Mouse (Mus musculus) MEL (cell line): ENCODE data around the gene Kncn. TPM values are rescaled to one million over a fixed set of nuclear protein-coding genes. Genes with fewer than 3 reads are reported as not detected.

ENCODE experiments used
- DNase-seq: peaks from one replicate; pipeline ENCODE4 v3.0.0; 2011; ENCODE audit warnings: low read depth, low spot score
- H3K27ac ChIP-seq: 2 replicates; pipeline ENCODE4 v1.5.1; 2012; ENCODE audit warnings: low read depth, mild to moderate bottlenecking, control low read depth, low read length, moderate library complexity; ENCODE audit not compliant: control insufficient read depth
- H3K27me3 ChIP-seq, 2 experiments: fragments of 150-350 bp in 1 of 2; sonication (generic) in 1 of 2; 2 replicates each; pipeline ENCODE4 v1.6.1; 2012; ENCODE audit warnings: low read length in 2 of 2, mild to moderate bottlenecking in 2 of 2, improper control_type of control experiment in 1 of 2, moderate library complexity in 1 of 2; ENCODE audit not compliant: insufficient read depth in 2 of 2, control insufficient read depth in 1 of 2
- H3K36me3 ChIP-seq, 2 experiments: 2 replicates each; pipeline ENCODE4 v1.6.1; 2012 to 2014; ENCODE audit warnings: low read length in 2 of 2, improper control_type of control experiment in 1 of 2, inconsistent platforms in 1 of 2, mild to moderate bottlenecking in 1 of 2; ENCODE audit not compliant: insufficient read depth in 2 of 2, control insufficient read depth in 1 of 2
- H3K4me1 ChIP-seq, 2 experiments: fragments of 150-350 bp in 1 of 2; sonication (generic) in 1 of 2; 2 replicates each; pipeline ENCODE4 v1.6.1; 2012; ENCODE audit warnings: low read length in 2 of 2, improper control_type of control experiment in 1 of 2, mild to moderate bottlenecking in 1 of 2; ENCODE audit not compliant: insufficient read depth in 2 of 2, control insufficient read depth in 1 of 2
- H3K4me3 ChIP-seq, 2 experiments: fragments of 150-350 bp in 1 of 2; sonication (generic) in 1 of 2; 2 replicates each; pipeline ENCODE4 v1.5.1; 2012; ENCODE audit warnings: low read depth in 2 of 2, low read length in 2 of 2, mild to moderate bottlenecking in 2 of 2, moderate library complexity in 2 of 2, control low read depth in 1 of 2, improper control_type of control experiment in 1 of 2; ENCODE audit not compliant: control insufficient read depth in 1 of 2, insufficient read depth in 1 of 2
- H3K79me2 ChIP-seq: 2 replicates; pipeline ENCODE4 v1.6.1; 2012; ENCODE audit warnings: mild to moderate bottlenecking, low read length, moderate library complexity; ENCODE audit not compliant: control insufficient read depth, poor library complexity, insufficient read depth
- H3K9ac ChIP-seq: 2 replicates; pipeline ENCODE4 v1.6.1; 2012; ENCODE audit warnings: low read depth, mild to moderate bottlenecking, control low read depth, low read length, moderate library complexity; ENCODE audit not compliant: control insufficient read depth, poor library complexity, severe bottlenecking
- H3K9me3 ChIP-seq: fragments of 150-350 bp; sonication (generic); replicated peaks from 2 replicates; pipeline ENCODE4 v1.6.1; 2012; ENCODE audit warnings: mild to moderate bottlenecking, low read length, improper control_type of control experiment, moderate library complexity; ENCODE audit not compliant: insufficient read depth
- CHD2 ChIP-seq: IDR thresholded peaks from 2 replicates; pipeline ENCODE4 v1.6.1; 2011; ENCODE audit warnings: low read length, improper control_type of control experiment
- ELF1 ChIP-seq: IDR thresholded peaks from 2 replicates; pipeline ENCODE4 v1.6.1; 2014; ENCODE audit warnings: low read depth, mild to moderate bottlenecking, inconsistent platforms, low read length, improper control_type of control experiment, moderate library complexity
- EP300 ChIP-seq, 2 experiments: IDR thresholded peaks; 2 replicates each; pipeline ENCODE4 v1.6.1; 2011; ENCODE audit warnings: improper control_type of control experiment in 2 of 2, low read length in 2 of 2, low read depth in 1 of 2, mild to moderate bottlenecking in 1 of 2
- GABPA ChIP-seq: IDR thresholded peaks from 2 replicates; pipeline ENCODE4 v1.6.1; 2012; ENCODE audit warnings: low read depth, mild to moderate bottlenecking, inconsistent platforms, low read length, improper control_type of control experiment, moderate library complexity
- HCFC1 ChIP-seq: IDR thresholded peaks from 2 replicates; pipeline ENCODE4 v1.6.1; 2012; ENCODE audit warnings: low read depth, mild to moderate bottlenecking, inconsistent platforms, low read length, improper control_type of control experiment, moderate library complexity
- JUND ChIP-seq: IDR thresholded peaks from 2 replicates; pipeline ENCODE4 v1.6.1; 2011; ENCODE audit warnings: low read depth, mild to moderate bottlenecking, improper control_type of control experiment, low read length
- MAFK ChIP-seq: IDR thresholded peaks from 2 replicates; pipeline ENCODE4 v1.6.1; 2011; ENCODE audit warnings: low read depth, mild to moderate bottlenecking, low read length, improper control_type of control experiment, borderline replicate concordance
- MAZ ChIP-seq: IDR thresholded peaks from 2 replicates; pipeline ENCODE4 v1.6.1; 2012; ENCODE audit warnings: low read depth, mild to moderate bottlenecking, inconsistent platforms, low read length, improper control_type of control experiment
- MEF2A ChIP-seq: IDR thresholded peaks from 2 replicates; pipeline ENCODE4 v1.6.1; 2014; ENCODE audit warnings: low read depth, mild to moderate bottlenecking, inconsistent platforms, low read length, improper control_type of control experiment; ENCODE audit not compliant: poor library complexity, insufficient replicate concordance, severe bottlenecking; ENCODE audit errors: extremely low read depth
- MXI1 ChIP-seq: IDR thresholded peaks from 2 replicates; pipeline ENCODE4 v1.6.1; 2011; ENCODE audit warnings: mild to moderate bottlenecking, low read depth, low read length, improper control_type of control experiment
- MYC ChIP-seq: IDR thresholded peaks from 2 replicates; pipeline ENCODE4 v1.6.1; 2011; ENCODE audit warnings: low read depth, mild to moderate bottlenecking, low read length, improper control_type of control experiment, moderate library complexity
- POLR2AphosphoS2 ChIP-seq: IDR thresholded peaks from 2 replicates; pipeline ENCODE4 v1.6.1; 2011; ENCODE audit warnings: low read length, improper control_type of control experiment
- RAD21 ChIP-seq: IDR thresholded peaks from 2 replicates; pipeline ENCODE4 v1.6.1; 2011; ENCODE audit warnings: mild to moderate bottlenecking, low read depth, low read length, improper control_type of control experiment
- RCOR1 ChIP-seq: IDR thresholded peaks from 2 replicates; pipeline ENCODE4 v1.6.1; 2012; ENCODE audit warnings: low read depth, mild to moderate bottlenecking, inconsistent platforms, low read length, improper control_type of control experiment
- TBP ChIP-seq: IDR thresholded peaks from 2 replicates; pipeline ENCODE4 v1.8.0; 2011; ENCODE audit warnings: low read depth, low read length, improper control_type of control experiment
- UBTF ChIP-seq: IDR thresholded peaks from 2 replicates; pipeline ENCODE4 v1.6.1; 2012; ENCODE audit warnings: low read depth, mild to moderate bottlenecking, inconsistent platforms, low read length, improper control_type of control experiment, moderate library complexity, borderline replicate concordance; ENCODE audit not compliant: insufficient read depth
- USF2 ChIP-seq, 2 experiments: IDR thresholded peaks; 2 replicates each; pipeline ENCODE4 v1.6.1; 2011 to 2012; ENCODE audit warnings: improper control_type of control experiment in 2 of 2, low read length in 2 of 2, borderline replicate concordance in 1 of 2, inconsistent platforms in 1 of 2, low read depth in 1 of 2, mild to moderate bottlenecking in 1 of 2; ENCODE audit not compliant: insufficient read depth in 1 of 2
- ZKSCAN1 ChIP-seq: IDR thresholded peaks from 2 replicates; pipeline ENCODE4 v1.6.1; 2012; ENCODE audit warnings: low read depth, mild to moderate bottlenecking, inconsistent platforms, low read length, improper control_type of control experiment, moderate library complexity
- ZMIZ1 ChIP-seq: IDR thresholded peaks from 2 replicates; pipeline ENCODE4 v1.6.1; 2012; ENCODE audit warnings: low read depth, mild to moderate bottlenecking, inconsistent platforms, low read length, improper control_type of control experiment, moderate library complexity
- ZNF384 ChIP-seq: IDR thresholded peaks from 2 replicates; pipeline ENCODE4 v1.6.1; 2012; ENCODE audit warnings: low read depth, mild to moderate bottlenecking, inconsistent platforms, low read length, improper control_type of control experiment
- polyA plus RNA-seq, 2 experiments: library from polyadenylated mRNA; stranded (reverse) in 1 of 2; unstranded in 1 of 2; fragments of >175 nt in 1 of 2; fragments of >200 nt in 1 of 2; gene quantifications; 2 replicates each; pipeline versions ENCODE4 v1.2.1 to v1.2.4; 2012; ENCODE audit warnings: low replicate concordance in 2 of 2, low read depth in 1 of 2; ENCODE audit not compliant: insufficient read length in 2 of 2, insufficient read depth in 1 of 2, missing spikeins in 1 of 2
- total RNA-seq: library from RNA; depleted of rRNA; stranded (reverse); fragments of 300-350 nt; gene quantifications from 2 replicates; pipeline ENCODE4 v1.2.3, GENCODE M21; 2012

Kncn gene
- total and polyA plus RNA-seq, 3 experiments = not detected

DNA sequence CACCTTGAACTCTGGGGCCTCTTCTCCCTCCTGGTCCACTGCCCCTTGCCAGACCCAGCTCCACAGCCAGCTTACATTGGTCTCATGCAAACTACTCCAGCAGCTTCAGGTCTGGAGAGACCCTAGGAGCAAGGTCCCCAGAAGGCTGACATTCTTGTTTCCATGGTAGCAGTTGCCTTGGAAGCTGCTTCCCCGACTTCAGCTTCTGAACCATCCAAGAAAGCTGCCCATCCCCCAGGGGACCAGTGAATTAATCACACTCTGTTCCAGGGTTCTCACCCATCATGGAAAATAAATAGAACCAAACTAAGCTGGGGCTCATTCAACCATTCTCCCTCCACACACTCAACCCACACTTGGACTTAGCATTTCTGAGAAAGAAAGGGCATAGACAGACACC lies 3.0 kb upstream of the Kncn start:
- no peak for TF ChIP-seq CHD2
- TF ChIP-seq, all 39 proteins: peak for 0
- no peak for DNase-seq
- no peak overlapping the region for H3K9ac ChIP-seq
- no peaks in the 10 kb centered on the region for H3K4me1 ChIP-seq
- no peaks in the 10 kb centered on the region for H3K36me3 ChIP-seq
- H3K4me3 ChIP-seq = no peak overlapping the region
- no peaks in the 10 kb centered on the region for H3K79me2 ChIP-seq
- no peak overlapping the region for H3K27ac ChIP-seq
- H3K27me3 ChIP-seq = no peaks in the 10 kb centered on the region
- H3K9me3 ChIP-seq = no peaks in the 10 kb centered on the region

DNA sequence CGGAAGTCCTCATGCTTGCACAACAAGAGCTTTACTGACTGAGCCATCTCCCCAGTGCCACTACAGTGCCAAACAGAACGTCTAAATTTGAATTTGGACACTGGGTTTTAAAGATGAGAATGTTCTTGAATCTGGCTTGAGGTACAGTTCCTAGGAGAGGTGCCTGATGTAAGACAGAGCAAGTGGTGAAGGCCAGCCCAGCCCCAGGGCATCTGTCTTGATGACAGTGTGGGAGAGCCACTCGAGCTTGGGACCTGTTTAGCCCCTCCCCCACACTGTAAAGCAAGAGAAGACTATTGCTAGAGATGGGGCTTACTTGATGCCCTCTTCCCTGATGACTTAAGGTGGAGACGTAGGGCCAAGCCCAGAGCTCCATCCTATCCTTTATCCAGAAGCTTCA lies 2.0 kb upstream of the Kncn start:
- DNase-seq = no peak
- H3K79me2 ChIP-seq = no peaks in the 10 kb centered on the region
- H3K27me3 ChIP-seq = no peaks in the 10 kb centered on the region
- no peak overlapping the region for H3K27ac ChIP-seq
- H3K36me3 ChIP-seq = no peaks in the 10 kb centered on the region
- no peaks in the 10 kb centered on the region for H3K4me1 ChIP-seq
- H3K4me3 ChIP-seq = no peak overlapping the region
- no peaks in the 10 kb centered on the region for H3K9me3 ChIP-seq
- TF ChIP-seq HCFC1 (no peak), MAFK (no peak)
- no peak overlapping the region for H3K9ac ChIP-seq

GRCm38 (mm10) chr4:115885846-115886245 lies 1.6 kb downstream of the Kncn start:
- no peaks in the 10 kb centered on the region for H3K9me3 ChIP-seq
- H3K4me3 ChIP-seq = no peak overlapping the region
- DNase-seq = no peak
- H3K27ac ChIP-seq = no peak overlapping the region
- no peak overlapping the region for H3K9ac ChIP-seq
- H3K79me2 ChIP-seq = no peaks in the 10 kb centered on the region
- TF ChIP-seq MXI1 (no peak), USF2 (IDR thresholded peaks at IDR 0.05; ENCODE audit: borderline replicate concordance in 1 of 2, insufficient read depth in 1 of 2, low read depth in 1 of 2, low read length in 2 of 2) (no peak), MAFK (no peak), ZMIZ1 (no peak)
- H3K27me3 ChIP-seq = no peaks in the 10 kb centered on the region
- H3K36me3 ChIP-seq = no peaks in the 10 kb centered on the region
- H3K4me1 ChIP-seq = no peaks in the 10 kb centered on the region

DNA sequence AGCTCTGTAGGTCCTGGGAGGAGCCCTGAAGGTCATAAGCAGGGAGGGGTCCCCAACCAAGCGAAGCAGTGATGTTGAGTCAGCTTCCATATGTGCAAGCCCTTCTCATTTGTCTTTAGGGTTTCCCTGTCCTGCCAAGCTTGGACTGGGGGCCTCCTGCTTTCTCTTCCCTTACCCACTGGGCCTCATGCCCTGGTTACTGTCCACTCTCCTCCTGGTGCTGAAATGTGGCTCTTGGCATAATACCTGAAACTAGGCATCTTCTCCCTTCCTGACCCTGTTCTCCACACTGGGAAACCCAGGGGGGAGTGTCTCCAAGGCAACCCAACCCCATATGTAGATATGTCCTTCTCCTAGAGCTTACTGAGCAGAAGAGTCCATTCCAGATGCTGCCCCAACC lies 2.7 kb downstream of the Kncn start:
- DNase-seq = peak; percentile 42
- Histone ChIP-seq H3K4me3 (no peak overlapping the region), H3K36me3 (no peaks in the 10 kb centered on the region), H3K9ac (no peak overlapping the region), H3K79me2 (no peaks in the 10 kb centered on the region), H3K27ac (no peak overlapping the region), H3K27me3 (peaks cover 0 to 3% of the 10 kb centered on the region in 2 experiments; a peak in 1 of 4 replicates), H3K9me3 (no peaks in the 10 kb centered on the region), H3K4me1 (no peaks in the 10 kb centered on the region)
- no peak for TF ChIP-seq ZNF384
- TF ChIP-seq EP300 (IDR thresholded peaks at IDR 0.05; ENCODE audit: low read depth in 1 of 2, low read length in 2 of 2) = no peak
- TF ChIP-seq MEF2A = no peak
- no peak for TF ChIP-seq ZKSCAN1
- TF ChIP-seq TBP = no peak
- TF ChIP-seq MAZ = no peak
- TF ChIP-seq CHD2 = no peak
- no peak for TF ChIP-seq ELF1
- no peak for TF ChIP-seq POLR2AphosphoS2
- TF ChIP-seq UBTF = no peak
- TF ChIP-seq RCOR1 = no peak
- peak; percentile 75 for TF ChIP-seq MXI1
- TF ChIP-seq RAD21 = no peak
- no peak for TF ChIP-seq JUND
- TF ChIP-seq MYC = no peak
- TF ChIP-seq GABPA = no peak
